Mouse (Mus musculus) forebrain, embryonic 14.5 days (tissue): ENCODE results near the gene Prr5. TPM values are rescaled to one million over a fixed set of nuclear protein-coding genes. Genes with fewer than 3 reads are reported as not detected.

Experiments used
- ATAC-seq: fragments of 200-750 bp; cut with Nextera tagmentation; 2 replicates; pipeline ENCODE4 v1.8.0; 2017; ENCODE audit warnings: mild to moderate bottlenecking, moderate library complexity
- DNase-seq: peaks from one replicate; pipeline ENCODE4 v3.0.0-alpha.2; 2015; ENCODE audit warnings: low spot score
- H3K27ac ChIP-seq: fragments of 300-500 bp; sonication (generic); 2 replicates; pipeline ENCODE4 v1.5.1; 2014; ENCODE audit warnings: low read depth, mild to moderate bottlenecking, control low read depth, low read length, moderate library complexity
- H3K27me3 ChIP-seq: fragments of 300-500 bp; sonication (generic); replicated peaks from 2 replicates; pipeline ENCODE4 v1.6.1; 2014; ENCODE audit warnings: low read length, control low read depth, mixed read lengths; ENCODE audit not compliant: control insufficient read depth, insufficient read depth
- H3K36me3 ChIP-seq: fragments of 300-500 bp; sonication (generic); 2 replicates; pipeline ENCODE4 v1.6.1; 2014; ENCODE audit warnings: low read length, control low read depth; ENCODE audit not compliant: control insufficient read depth, insufficient read depth
- H3K4me1 ChIP-seq: fragments of 300-500 bp; sonication (generic); 2 replicates; pipeline ENCODE4 v1.6.1; 2014; ENCODE audit warnings: antibody characterized with exemption, low read length, control low read depth; ENCODE audit not compliant: control insufficient read depth, insufficient read depth
- H3K4me2 ChIP-seq: fragments of 300-500 bp; sonication (generic); 2 replicates; pipeline ENCODE4 v1.6.1; 2014; ENCODE audit warnings: mild to moderate bottlenecking, control low read depth, low read length
- H3K4me3 ChIP-seq: fragments of 300-500 bp; sonication (generic); 2 replicates; pipeline ENCODE4 v1.5.1; 2014; ENCODE audit warnings: low read depth, low read length, control low read depth
- H3K9ac ChIP-seq: fragments of 300-500 bp; sonication (generic); 2 replicates; pipeline ENCODE4 v1.6.1; 2014; ENCODE audit warnings: mild to moderate bottlenecking, low read length, control low read depth, moderate library complexity
- H3K9me3 ChIP-seq: fragments of 300-500 bp; sonication (generic); replicated peaks from 2 replicates; pipeline ENCODE4 v1.6.1; 2016; ENCODE audit warnings: low read length, control low read depth, mixed read lengths; ENCODE audit not compliant: control insufficient read depth
- WGBS: fragments of 180-500 bp; shearing (Covaris S2); extraction: QIAGEN DNeasy Blood & Tissue Kit; methylation state at CpG from one replicate; pipeline ENCODE4 v1.1.7; 2014; 5-methylcytosine and 5-hydroxymethylcytosine counted together
- polyA plus RNA-seq: library from polyadenylated mRNA; unstranded; fragments of >200 nt; fragmentation: Nextera tagmentation; extraction: Ambion mirVana; gene quantifications from 2 replicates; pipeline ENCODE4 v1.2.1, GENCODE M21; 2014

The Prr5 gene
- polyA plus RNA-seq, 1 experiment from 2014 or later, result 9.0 TPM

DNA sequence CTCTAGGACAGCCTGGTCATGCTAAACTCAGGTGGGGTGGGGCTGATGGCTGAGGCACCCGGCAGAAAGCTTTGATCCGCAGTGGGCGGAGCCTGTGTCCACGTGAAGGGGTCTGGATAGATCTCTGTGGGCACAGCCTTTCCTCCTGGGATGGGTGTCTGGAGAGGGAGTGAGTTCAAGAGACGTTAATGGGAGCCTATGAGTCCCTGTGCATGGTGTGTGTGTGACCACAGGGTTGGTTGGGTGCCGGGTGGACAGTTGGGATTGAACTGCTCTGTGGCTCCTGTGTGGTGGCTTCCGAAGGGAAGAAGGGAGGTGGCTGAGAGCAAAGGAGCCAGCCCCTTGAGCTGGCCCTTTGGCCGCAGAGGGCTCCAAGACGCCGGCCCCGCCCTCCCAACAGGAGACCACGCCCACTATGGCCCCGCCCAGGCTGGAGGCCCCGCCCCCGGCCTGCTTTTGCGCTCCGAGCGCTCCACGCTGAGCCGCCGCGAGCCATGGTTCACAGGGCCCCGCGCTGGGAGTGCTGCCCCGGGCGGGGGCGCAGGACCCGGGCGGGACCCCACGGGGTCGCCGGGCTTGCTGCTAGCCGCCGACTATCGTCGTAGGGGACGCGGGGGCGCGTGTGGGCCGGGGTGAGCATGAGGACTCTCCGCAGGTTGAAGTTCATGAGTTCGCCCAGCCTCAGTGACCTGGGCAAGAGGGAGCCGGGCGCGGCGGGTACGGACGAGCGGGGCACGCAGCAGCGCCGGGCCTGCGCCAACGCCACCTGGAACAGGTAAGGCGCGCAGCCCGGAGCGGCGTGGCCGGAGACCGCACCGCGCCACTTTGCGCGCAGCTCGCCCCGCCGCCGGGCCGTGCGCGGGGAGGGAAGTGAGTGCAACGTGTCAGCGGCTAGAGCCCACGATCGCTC is 11.4 kb downstream of the Prr5 start:
- no peaks in the 10 kb centered on the region for H3K9me3 ChIP-seq
- no peaks in the 10 kb centered on the region; the same call in 1 of the 2 replicates for H3K27me3 ChIP-seq
- peak overlapping the region; percentile 54 for H3K9ac ChIP-seq
- ATAC-seq (peak; percentile 59), DNase-seq (peak; percentile 33)
- no peak overlapping the region for H3K27ac ChIP-seq
- peak overlapping the region; percentile 95 for H3K4me2 ChIP-seq
- H3K36me3 ChIP-seq, result no peaks in the 10 kb centered on the region
- peak overlapping the region; percentile 44 for H3K4me3 ChIP-seq
- WGBS, result under 1% methylated on average over 63 of the region's 77 CpGs
- H3K4me1 ChIP-seq, result no peaks in the 10 kb centered on the region

DNA sequence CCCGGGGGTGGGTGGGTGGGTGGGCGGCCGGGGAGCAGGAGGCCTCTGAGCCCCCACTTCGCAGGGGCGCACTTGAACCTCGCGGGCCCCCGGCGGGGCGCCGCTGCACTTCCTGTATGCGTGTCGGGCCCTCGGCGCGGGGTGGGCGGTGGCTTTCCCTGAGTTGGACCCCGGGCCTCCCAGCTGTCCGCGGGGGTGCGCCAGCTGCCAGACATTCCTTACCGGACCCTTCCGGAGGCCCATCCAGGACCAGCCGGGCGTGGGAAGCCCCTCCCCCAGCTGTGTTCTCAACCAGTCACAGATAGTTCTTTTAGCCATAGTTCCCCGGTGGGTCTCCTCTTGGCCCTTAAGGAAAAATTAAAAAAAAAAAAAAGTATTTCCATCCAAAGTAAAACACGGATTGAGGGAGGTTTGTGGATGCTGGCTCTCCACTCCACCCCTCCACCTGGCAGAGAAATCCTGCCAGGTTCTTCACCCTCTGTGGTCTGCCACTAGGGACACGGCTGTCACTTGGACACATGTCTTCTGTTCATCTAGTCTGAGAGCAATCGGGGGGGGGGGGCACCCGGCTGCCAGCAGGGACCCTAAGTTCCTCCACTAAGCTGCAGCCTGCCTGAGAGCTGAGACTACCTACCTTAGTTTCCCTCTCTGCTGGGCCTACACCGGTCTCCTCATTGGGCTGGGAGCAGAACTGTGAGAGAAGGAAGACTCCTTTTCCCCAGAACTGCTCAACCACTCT is 12.2 kb downstream of the Prr5 start:
- Histone ChIP-seq H3K4me1 (no peaks in the 10 kb centered on the region), H3K9me3 (no peaks in the 10 kb centered on the region), H3K4me2 (peak overlapping the region; percentile 95), H3K27me3 (no peaks in the 10 kb centered on the region; the same call in 1 of the 2 replicates), H3K36me3 (no peaks in the 10 kb centered on the region), H3K4me3 (peak overlapping the region; percentile 44), H3K27ac (no peak overlapping the region), H3K9ac (peak overlapping the region; percentile 54; the same call in 1 of the 2 replicates)
- no peak for ATAC-seq
- peak; percentile 37 for DNase-seq
- WGBS, result 2% methylated on average over 28 of the region's 31 CpGs

DNA sequence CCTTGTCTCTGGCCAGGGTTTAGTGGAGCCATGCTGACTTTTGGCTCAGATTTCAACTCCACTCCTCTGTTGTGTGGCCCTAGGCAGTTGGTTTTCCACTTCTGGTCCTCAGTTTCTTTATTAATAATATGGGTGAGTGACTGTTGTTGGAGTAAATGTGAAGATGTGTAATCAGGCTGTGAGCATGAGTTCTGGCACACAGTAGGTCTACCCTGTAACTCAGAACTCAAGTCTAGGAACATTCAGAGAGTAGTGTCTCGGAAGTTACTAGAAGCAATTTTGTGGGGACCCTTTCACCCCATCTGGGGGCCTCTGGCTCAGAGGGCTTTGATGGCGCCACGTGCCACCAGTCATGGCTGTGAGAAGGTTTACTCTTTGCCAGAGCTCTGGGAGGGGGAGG is 12.8 kb downstream of the Prr5 start:
- Histone ChIP-seq H3K4me3 (no peak overlapping the region), H3K27ac (no peak overlapping the region), H3K9me3 (no peaks in the 10 kb centered on the region), H3K4me1 (no peaks in the 10 kb centered on the region), H3K27me3 (no peaks in the 10 kb centered on the region; the same call in 1 of the 2 replicates), H3K9ac (no peak overlapping the region), H3K36me3 (no peaks in the 10 kb centered on the region), H3K4me2 (no peak overlapping the region)
- ATAC-seq (no peak), DNase-seq (no peak)
- WGBS, result 73% methylated on average over 3 of the region's 3 CpGs

DNA sequence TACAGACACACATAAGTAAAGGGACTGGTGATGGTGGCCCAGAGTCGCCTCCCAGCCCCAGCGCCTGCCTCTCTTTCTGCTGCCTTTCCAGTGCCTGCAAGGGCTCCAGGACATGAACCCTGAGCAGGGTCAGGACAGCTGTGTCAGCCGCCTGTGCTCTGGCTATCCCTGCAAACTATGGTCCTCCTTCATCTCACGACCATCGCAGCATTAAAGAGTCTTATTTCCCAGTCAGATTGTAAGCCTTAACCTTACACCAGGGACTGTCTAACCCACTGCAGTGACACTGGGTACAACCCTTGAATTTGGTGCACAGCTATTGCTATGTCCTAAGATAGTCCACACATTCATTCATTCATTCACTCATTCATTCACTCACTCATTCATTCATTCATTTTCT is 13.4 kb downstream of the Prr5 start:
- H3K9ac ChIP-seq, result no peak overlapping the region
- no peaks in the 10 kb centered on the region for H3K9me3 ChIP-seq
- ATAC-seq (no peak), DNase-seq (no peak)
- H3K4me2 ChIP-seq, result no peak overlapping the region
- no peaks in the 10 kb centered on the region; the same call in 1 of the 2 replicates for H3K27me3 ChIP-seq
- H3K36me3 ChIP-seq, result no peaks in the 10 kb centered on the region
- no peak overlapping the region for H3K4me3 ChIP-seq
- H3K27ac ChIP-seq, result no peak overlapping the region
- 75% methylated on average over 5 of the region's 5 CpGs for WGBS
- no peaks in the 10 kb centered on the region for H3K4me1 ChIP-seq

DNA sequence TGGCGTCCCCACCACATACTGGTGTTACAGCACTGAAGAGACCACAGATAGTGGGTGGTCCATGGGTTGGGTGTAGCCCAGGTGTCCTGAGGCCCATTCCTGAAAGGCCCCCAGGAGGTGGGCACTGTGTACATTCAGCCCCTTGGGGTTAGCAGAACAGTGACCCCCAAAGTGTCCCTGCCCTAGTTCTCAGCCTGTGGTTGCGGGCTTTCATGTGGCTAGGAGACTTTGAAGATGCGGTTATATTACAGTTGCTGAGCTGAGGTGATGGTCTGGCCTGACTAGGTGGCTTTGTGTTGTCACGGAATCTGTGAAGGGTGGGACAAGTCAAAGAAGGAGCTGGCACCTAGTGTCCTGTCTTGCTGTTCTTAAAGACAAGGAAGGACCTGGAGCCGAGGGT is 15.1 kb downstream of the Prr5 start:
- H3K4me1 ChIP-seq, result no peaks in the 10 kb centered on the region
- H3K9ac ChIP-seq, result no peak overlapping the region
- no peaks in the 10 kb centered on the region for H3K9me3 ChIP-seq
- H3K27ac ChIP-seq, result no peak overlapping the region
- 64% methylated on average over 5 of the region's 5 CpGs for WGBS
- DNase-seq (no peak), ATAC-seq (no peak)
- H3K4me3 ChIP-seq, result no peak overlapping the region
- H3K36me3 ChIP-seq, result no peaks in the 10 kb centered on the region
- no peak overlapping the region for H3K4me2 ChIP-seq
- H3K27me3 ChIP-seq, result no peaks in the 10 kb centered on the region; the same call in 1 of the 2 replicates

DNA sequence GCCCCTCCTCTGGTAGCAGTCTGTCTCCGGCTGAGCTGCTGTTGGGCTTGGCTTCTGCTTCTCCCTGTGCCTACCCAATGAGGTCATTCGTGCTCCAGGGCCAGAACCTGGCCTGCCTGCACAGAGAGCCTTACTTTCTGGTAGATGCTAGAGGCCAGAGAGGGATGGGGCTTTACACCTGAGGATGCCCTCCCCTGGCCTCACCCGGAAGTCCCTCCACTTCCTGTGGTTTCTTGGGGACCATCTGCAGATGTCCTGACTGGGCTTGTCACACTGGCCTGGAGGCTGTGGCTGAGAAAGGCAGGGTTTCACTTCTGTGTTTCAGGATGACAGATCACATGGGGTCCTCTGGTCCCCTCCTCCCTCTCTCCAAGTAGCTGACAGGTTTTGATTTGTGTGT is 16.0 kb downstream of the Prr5 start:
- H3K36me3 ChIP-seq, result no peaks in the 10 kb centered on the region

DNA sequence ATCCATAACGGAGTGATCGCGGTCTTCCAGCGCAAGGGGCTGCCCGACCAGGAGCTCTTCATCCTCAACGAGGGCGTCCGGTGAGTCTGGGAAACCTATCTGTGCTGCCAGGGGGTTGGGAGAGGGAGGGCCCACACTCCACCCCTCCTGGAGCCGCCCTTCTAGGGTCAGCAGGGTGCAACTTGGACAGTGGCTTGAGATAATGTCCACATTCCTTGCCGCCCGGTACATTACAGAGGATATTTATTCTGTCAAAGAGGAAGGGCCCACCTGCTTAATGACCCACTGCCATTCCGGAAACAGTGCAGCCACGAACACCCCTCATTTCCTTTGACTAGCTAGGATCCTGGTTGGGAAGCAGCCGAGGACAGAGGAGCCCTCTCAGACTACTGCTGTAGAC is 18.5 kb downstream of the Prr5 start:
- Histone ChIP-seq H3K4me2 (no peak overlapping the region), H3K4me3 (no peak overlapping the region), H3K36me3 (no peaks in the 10 kb centered on the region), H3K27me3 (no peaks in the 10 kb centered on the region), H3K9me3 (no peaks in the 10 kb centered on the region), H3K9ac (no peak overlapping the region), H3K4me1 (no peaks in the 10 kb centered on the region), H3K27ac (no peak overlapping the region)
- no peak for DNase-seq
- 80% methylated on average over 14 of the region's 14 CpGs for WGBS
- ATAC-seq, result no peak

More for the DNA sequence above, 16.0 kb downstream of the Prr5 start:
- DNase-seq (no peak), ATAC-seq (no peak)
- no peaks in the 10 kb centered on the region for H3K9me3 ChIP-seq
- no peak overlapping the region for H3K4me2 ChIP-seq
- 79% methylated on average over 3 of the region's 3 CpGs for WGBS
- no peak overlapping the region for H3K27ac ChIP-seq
- H3K4me3 ChIP-seq, result no peak overlapping the region
- H3K9ac ChIP-seq, result no peak overlapping the region
- no peaks in the 10 kb centered on the region for H3K4me1 ChIP-seq
- no peaks in the 10 kb centered on the region; the same call in 1 of the 2 replicates for H3K27me3 ChIP-seq

DNA sequence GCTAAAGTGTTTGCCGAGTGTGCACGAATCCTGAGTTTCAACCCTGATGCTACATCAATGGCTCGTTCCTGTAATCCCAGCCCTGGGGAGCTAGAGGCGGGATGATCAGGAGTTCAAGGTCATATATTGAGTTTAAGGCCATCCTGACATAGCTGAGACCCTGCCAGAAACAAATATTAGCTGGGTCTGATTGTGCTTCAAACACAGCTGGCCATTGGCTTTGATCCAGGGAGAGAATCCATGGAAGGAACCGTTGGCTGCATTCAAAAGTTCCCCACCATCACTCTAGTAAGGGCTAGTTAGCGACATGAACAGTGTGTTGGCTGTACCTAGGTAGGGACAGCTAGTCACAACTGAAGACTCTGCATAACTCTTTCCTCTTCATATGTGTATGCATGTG is 19.9 kb downstream of the Prr5 start:
- ATAC-seq (no peak), DNase-seq (no peak)
- Histone ChIP-seq H3K9me3 (no peaks in the 10 kb centered on the region), H3K9ac (no peak overlapping the region), H3K4me2 (no peak overlapping the region), H3K36me3 (0 out of 2 replicates have a peak, but pooled peaks cover 3% of the 10 kb centered on the region), H3K4me3 (no peak overlapping the region), H3K27me3 (no peaks in the 10 kb centered on the region), H3K4me1 (no peaks in the 10 kb centered on the region), H3K27ac (no peak overlapping the region)
- WGBS, result 81% methylated on average over 6 of the region's 6 CpGs
